In the genomic region with DNA sequence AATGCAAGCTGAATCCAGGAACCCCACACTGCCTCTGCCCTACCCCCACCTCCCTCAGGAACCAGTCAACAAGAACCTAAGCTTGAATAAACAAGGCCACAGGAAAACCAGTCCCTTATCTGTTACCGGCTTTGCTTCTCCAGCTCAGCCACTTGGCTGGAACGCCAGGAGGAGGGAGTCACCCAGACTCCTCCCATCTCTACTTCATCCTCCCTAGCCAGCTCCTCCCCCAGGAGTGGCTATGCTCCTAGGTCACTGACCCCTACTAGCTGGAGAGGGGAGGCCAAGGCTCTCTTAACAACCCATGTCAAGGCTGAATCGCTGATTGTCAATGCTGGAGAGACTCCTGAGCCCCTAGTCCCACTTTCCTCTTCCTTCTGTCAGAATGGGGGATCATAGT, we compare ENCODE assay signal across 8 mouse cellular contexts. TPM values are rescaled to one million over a fixed set of nuclear protein-coding genes. Genes with fewer than 3 reads are reported as not detected.
DNase-seq lines count a peak whose midpoint lies in the region; ATAC-seq lines count a peak whose summit lies in the region.

No protein-coding gene starts in this region.

- no peaks in the 10 kb centered on the region for H3K36me3 ChIP-seq in heart, embryonic 12.5 days

- H3K4me1 ChIP-seq in heart, embryonic 12.5 days (replicated peaks) = peaks cover 39% of the 10 kb centered on the region

- H3K27me3 ChIP-seq in heart, embryonic 12.5 days (replicated peaks) = no peaks in the 10 kb centered on the region

- peak overlapping the region; percentile 16; the same call in 1 of the 2 replicates for H3K4me2 ChIP-seq in heart, embryonic 12.5 days

- H3K9ac ChIP-seq in heart, embryonic 12.5 days = no peak overlapping the region

- peak overlapping the region; percentile 95 for H3K27ac ChIP-seq in heart, embryonic 12.5 days (ENCODE audit: poor library complexity, severe bottlenecking)

- no peaks in the 10 kb centered on the region for H3K9me3 ChIP-seq in heart, embryonic 12.5 days (replicated peaks)

- no peak overlapping the region for H3K4me3 ChIP-seq in heart, embryonic 12.5 days

- 8% methylated on average over 3 of the region's 3 CpGs for WGBS in heart, embryonic 12.5 days

- DNase-seq in adrenal gland, adult (ENCODE audit: inconsistent age in 2 of 2, low spot score in 1 of 2) = peak; percentile 84 to 94
- DNase-seq in kidney, postnatal 10 days = peak; percentile 79
- peak; percentile 79 to 88 for DNase-seq in lung, postnatal 4 days
- DNase-seq in layer of hippocampus, adult 8-10 months (ENCODE audit: low spot score in 2 of 2) = no peak
- no peak for DNase-seq in layer of hippocampus, postnatal 36 days
- no peak for DNase-seq in B cell, adult 2 months

- peak; percentile 82 for ATAC-seq in common myeloid progenitor, adult 5-6 weeks (replicated peaks; ENCODE audit: low read depth, poor library complexity, severe bottlenecking)
- peak; percentile 87 for ATAC-seq in heart, embryonic 12.5 days (ENCODE audit: insufficient number of reproducible peaks, low FRiP score)

RNA-seq across cellular contexts. Expression of a gene that starts 28.9 kb away (rescaled TPM):
- 14.5 and 17.7 TPM in 2 replicates for total RNA-seq in common myeloid progenitor, adult 5-6 weeks (2017)
- polyA plus RNA-seq in heart, embryonic 12.5 days (2016; fragmentation: Nextera tagmentation; extraction: Ambion mirVana) = 98.4 and 101 TPM in 2 replicates
- total RNA-seq in layer of hippocampus, adult 8-10 months (2022) = 10 to 100 TPM; 35.0 to 47.6 (median 42.9) TPM
- total RNA-seq in layer of hippocampus, postnatal 36 days (2021) = 10 to 100 TPM; 32.1 to 39.1 TPM

Comparison
In these comparisons a context has a peak if more than half of its experiments do, and no peak if none do; other contexts are left out.
1. DNase-seq: peak in adrenal gland, adult (2 of 2), kidney, postnatal 10 days (single experiment) and lung, postnatal 4 days (2 of 2); none in layer of hippocampus, adult 8-10 months (0 of 2), layer of hippocampus, postnatal 36 days (0 of 2) and B cell, adult 2 months (0 of 2).